Mouse (Mus musculus) midbrain, embryonic 13.5 days (tissue): Measurements from ENCODE around the gene Camk2b. TPM values are rescaled to one million over a fixed set of nuclear protein-coding genes. Genes with fewer than 3 reads are reported as not detected.
"Not testable (repeated sequence)": the region's sequence is repeated elsewhere in the genome, so short reads cannot be mapped to it uniquely, and the experiment has no call there.

Source experiments
- ATAC-seq: fragments of 200-750 bp; cut with Nextera tagmentation; 2 replicates; pipeline ENCODE4 v1.8.0; 2017; ENCODE audit warnings: mild to moderate bottlenecking, moderate TSS enrichment, moderate library complexity
- H3K27ac ChIP-seq: fragments of 300-500 bp; sonication (generic); 2 replicates; pipeline ENCODE4 v1.5.1; 2015; ENCODE audit warnings: inconsistent platforms, mild to moderate bottlenecking, moderate library complexity
- H3K27me3 ChIP-seq: fragments of 300-500 bp; sonication (generic); 2 replicates; pipeline ENCODE4 v1.6.1; 2015; ENCODE audit warnings: mild to moderate bottlenecking, inconsistent platforms
- H3K36me3 ChIP-seq: fragments of 300-500 bp; sonication (generic); 2 replicates; pipeline ENCODE4 v1.6.1; 2015; ENCODE audit warnings: mild to moderate bottlenecking, inconsistent platforms
- H3K4me1 ChIP-seq: fragments of 300-500 bp; sonication (generic); replicated peaks from 2 replicates; pipeline ENCODE4 v1.6.1; 2015; ENCODE audit warnings: inconsistent platforms
- H3K4me2 ChIP-seq: fragments of 300-500 bp; sonication (generic); replicated peaks from 2 replicates; pipeline ENCODE4 v1.6.1; 2015; ENCODE audit warnings: moderate library complexity, mild to moderate bottlenecking, inconsistent platforms
- H3K4me3 ChIP-seq: fragments of 300-500 bp; sonication (generic); replicated peaks from 2 replicates; pipeline ENCODE4 v1.5.1; 2015; ENCODE audit warnings: mild to moderate bottlenecking, inconsistent platforms
- H3K9ac ChIP-seq: fragments of 300-500 bp; sonication (generic); replicated peaks from 2 replicates; pipeline ENCODE4 v1.6.1; 2015; ENCODE audit warnings: mild to moderate bottlenecking, inconsistent platforms
- H3K9me3 ChIP-seq: fragments of 300-500 bp; sonication (generic); 2 replicates; pipeline ENCODE4 v1.6.1; 2016; ENCODE audit warnings: mild to moderate bottlenecking, inconsistent platforms
- WGBS: fragments of 180-500 bp; shearing (Covaris S2); methylation state at CpG from one replicate; pipeline ENCODE4 v1.1.7; 2015; 5-methylcytosine and 5-hydroxymethylcytosine counted together
- polyA plus RNA-seq: library from polyadenylated mRNA; unstranded; fragments of >200 nt; fragmentation: Nextera tagmentation; extraction: Ambion mirVana; gene quantifications from 2 replicates; pipeline ENCODE4 v1.2.1, GENCODE M21; 2015

The Camk2b gene
- polyA plus RNA-seq, 1 experiment from 2014 or later: 45.6 TPM

DNA sequence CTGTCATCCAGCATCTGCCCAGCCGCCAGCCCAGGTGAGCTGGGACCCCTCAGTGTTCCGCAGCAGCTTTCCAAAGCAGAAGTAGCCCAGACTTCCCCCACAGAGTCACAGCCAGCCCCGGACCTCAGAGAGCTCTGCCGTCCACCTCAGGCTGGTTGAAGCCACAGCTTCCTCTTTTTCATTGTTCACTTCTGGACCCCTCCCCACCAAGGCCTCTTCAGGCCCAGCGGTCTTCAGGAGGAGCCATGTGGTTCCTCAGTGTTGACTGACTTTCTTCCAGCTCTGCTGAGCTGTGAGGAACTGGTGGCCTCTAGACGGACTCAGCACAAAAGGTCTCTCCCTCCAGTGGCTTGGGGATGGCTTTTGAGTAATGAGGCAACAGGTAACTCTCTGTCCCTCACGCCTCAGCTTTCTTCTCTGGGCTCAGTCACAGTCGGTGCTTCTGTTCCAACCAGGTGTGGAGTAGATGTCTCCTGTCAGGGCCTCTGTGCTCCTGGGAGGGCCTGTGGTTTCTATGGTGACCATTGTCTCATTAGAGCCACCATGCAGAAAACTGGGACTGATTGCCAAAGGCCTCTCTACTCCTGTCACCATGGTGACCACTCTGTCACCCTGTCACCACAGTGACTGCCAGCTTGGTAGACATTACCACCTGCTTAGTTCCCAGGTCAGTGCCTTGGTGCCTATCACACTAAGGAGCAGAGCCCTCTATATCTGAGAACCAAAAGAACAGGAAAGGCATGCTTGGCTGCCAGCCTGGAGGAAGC, 116.4 kb downstream of the Camk2b start, which contains the start of gene Gck:
Gene Gck, minus strand, starts transcription at position 496 of the 767 bp plus-strand sequence.
- no peak within 1 kb of the TSS for H3K9ac ChIP-seq
- no peak within 1 kb of the TSS for H3K4me2 ChIP-seq
- no peaks in the 10 kb centered on the region for H3K27me3 ChIP-seq
- H3K4me3 ChIP-seq: no peak within 1 kb of the TSS
- H3K36me3 ChIP-seq: no peaks in the 10 kb centered on the region
- ATAC-seq: peak; percentile 50; the same call in 1 of the 2 replicates
- 57% methylated on average over 8 of the region's 8 CpGs for WGBS
- peaks cover 13% of the 10 kb centered on the region for H3K4me1 ChIP-seq
- no peaks in the 10 kb centered on the region for H3K9me3 ChIP-seq
- H3K27ac ChIP-seq: no peak within 1 kb of the TSS

DNA sequence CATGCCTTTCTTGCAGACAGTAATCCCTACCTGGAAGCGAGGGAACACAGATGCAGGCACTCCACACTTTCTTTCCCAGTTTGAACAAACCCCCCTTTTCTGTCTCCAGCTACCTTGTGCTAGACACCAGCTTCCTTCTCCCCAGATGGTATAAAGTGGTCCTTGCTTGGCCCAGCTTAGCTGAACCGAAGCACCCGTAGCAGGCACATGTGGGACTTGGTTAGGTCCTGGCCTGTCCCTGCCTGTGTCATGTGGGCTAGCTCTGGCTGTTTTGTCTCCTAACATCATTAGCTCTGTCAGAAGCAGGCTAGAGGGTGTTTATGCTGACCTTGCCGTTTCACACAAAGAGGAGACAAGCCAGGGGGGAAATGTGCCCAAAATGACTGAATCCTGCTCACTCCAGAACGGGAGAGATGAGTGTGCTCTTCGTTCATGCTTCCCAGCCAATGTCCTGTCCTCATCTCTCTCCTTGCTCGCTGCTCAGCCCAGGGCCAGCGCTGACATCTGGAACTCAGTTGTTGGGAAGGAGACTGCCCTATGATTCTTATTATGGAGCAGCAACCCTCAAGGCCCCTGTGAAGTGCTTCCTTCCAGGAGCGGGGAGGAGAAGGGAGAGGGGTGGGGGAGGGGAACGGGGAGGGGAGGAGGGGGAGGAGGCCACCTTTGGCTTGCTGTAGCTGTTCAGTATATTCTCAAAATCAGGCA, 117.5 kb downstream of the Camk2b start:
- Histone ChIP-seq H3K9ac (0 out of 2 replicates have a peak overlapping the region, but pooled peaks have one; percentile 32), H3K36me3 (no peaks in the 10 kb centered on the region), H3K4me1 (peaks cover 12% of the 10 kb centered on the region), H3K4me2 (no peak overlapping the region), H3K4me3 (no peak overlapping the region), H3K27ac (no peak overlapping the region), H3K27me3 (no peaks in the 10 kb centered on the region), H3K9me3 (no peaks in the 10 kb centered on the region)
- WGBS: 59% methylated on average over 10 of the region's 10 CpGs
- ATAC-seq: no peak

DNA sequence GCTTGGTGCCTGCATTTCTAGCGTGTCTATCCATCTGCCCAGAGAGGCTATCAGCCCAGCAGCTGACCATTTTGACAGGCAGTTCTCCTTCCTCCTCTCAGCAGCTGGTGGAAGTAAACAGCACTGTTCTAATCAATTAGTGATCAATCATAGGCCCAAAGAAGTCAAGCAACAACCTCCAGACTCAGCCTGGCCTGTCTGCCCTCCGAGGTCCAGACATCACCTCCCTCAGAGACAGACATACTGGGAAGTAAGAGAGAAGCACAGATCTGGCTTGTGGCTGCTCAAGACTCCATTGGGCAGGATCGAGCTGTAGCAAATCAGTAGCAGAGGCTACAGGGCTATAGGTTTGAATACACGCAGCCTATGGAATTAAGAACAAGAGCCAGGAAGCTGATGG, 118.4 kb downstream of the Camk2b start:
- no peak overlapping the region for H3K9ac ChIP-seq
- no peak overlapping the region for H3K4me2 ChIP-seq
- H3K9me3 ChIP-seq: no peaks in the 10 kb centered on the region
- H3K36me3 ChIP-seq: no peaks in the 10 kb centered on the region
- ATAC-seq: no peak
- peaks cover 12% of the 10 kb centered on the region for H3K4me1 ChIP-seq
- no peak overlapping the region for H3K27ac ChIP-seq
- WGBS: 85% methylated on average over 4 of the region's 4 CpGs
- no peak overlapping the region for H3K4me3 ChIP-seq
- H3K27me3 ChIP-seq: no peaks in the 10 kb centered on the region

DNA sequence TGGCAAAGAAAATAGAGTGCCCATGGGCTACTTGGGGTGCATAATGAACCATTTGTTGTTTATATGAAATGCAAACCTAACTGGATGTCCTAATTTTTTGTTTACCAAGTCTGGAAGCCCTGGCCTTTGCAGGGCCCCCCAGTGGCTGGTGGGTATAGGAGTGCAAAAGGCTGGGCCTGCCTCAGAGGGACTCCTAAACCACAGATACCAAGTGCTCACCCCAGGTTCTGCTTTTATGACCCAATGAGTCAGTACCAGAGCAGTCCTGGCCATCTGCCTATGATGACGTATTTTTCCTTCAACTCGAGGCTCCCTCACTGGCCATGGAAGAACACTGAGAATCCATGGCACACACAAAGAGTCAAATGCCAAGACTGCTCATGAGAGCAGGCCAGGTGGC, 121.1 kb downstream of the Camk2b start:
- H3K9ac ChIP-seq: no peak overlapping the region
- H3K4me1 ChIP-seq: peaks cover 10% of the 10 kb centered on the region
- no peaks in the 10 kb centered on the region for H3K36me3 ChIP-seq
- H3K9me3 ChIP-seq: no peaks in the 10 kb centered on the region
- H3K4me3 ChIP-seq: no peak overlapping the region
- 86% methylated on average over 2 of the region's 2 CpGs for WGBS
- H3K4me2 ChIP-seq: no peak overlapping the region
- H3K27ac ChIP-seq: no peak overlapping the region
- no peaks in the 10 kb centered on the region for H3K27me3 ChIP-seq
- no peak for ATAC-seq

DNA sequence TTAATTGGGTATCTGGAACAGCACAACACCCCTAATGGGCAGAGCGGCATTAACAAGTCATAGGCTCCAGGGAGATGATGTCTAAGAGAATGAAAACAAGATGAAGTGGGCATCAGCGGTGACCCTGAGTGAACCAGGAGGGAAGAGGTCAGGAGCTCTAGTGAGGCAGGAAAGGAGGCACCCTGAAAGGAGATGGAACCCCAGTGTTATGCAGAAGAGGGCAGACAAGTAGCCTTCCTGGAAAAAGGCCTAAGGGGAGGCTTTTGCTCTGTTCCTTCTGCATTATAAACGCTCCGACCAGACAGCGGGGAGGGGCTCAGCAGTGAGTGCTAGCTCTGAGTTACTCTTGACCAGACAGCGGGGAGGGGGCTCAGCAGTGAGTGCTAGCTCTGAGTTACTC, 123.2 kb downstream of the Camk2b start:
- Histone ChIP-seq H3K27ac (no peak overlapping the region), H3K4me1 (no peaks in the 10 kb centered on the region), H3K9ac (no peak overlapping the region), H3K9me3 (no peaks in the 10 kb centered on the region), H3K4me3 (no peak overlapping the region), H3K4me2 (no peak overlapping the region), H3K27me3 (no peaks in the 10 kb centered on the region), H3K36me3 (no peaks in the 10 kb centered on the region)
- WGBS: 66% methylated on average over 6 of the region's 6 CpGs
- ATAC-seq: no peak

DNA sequence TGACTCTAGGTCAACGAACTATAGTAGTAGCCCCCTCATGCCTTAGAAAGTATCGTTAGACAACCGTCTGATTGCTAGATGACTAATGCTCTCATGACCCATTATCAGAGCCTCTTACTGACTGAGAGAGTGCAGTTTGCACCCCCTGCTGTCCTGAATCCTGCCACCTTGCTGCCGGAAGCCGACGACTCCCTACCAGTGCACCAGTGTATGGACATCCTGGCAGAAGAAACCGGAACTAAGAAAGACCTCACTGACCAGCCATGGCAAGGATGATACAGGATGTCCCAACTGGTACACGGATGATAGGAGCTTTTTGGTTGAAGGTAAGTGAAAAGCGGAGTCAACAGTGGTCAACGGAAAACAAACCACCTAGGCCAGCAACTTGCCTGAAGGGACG, 131.6 kb downstream of the Camk2b start:
- H3K4me1 ChIP-seq, ATAC-seq, H3K9ac ChIP-seq, H3K4me3 ChIP-seq, H3K4me2 ChIP-seq, H3K9me3 ChIP-seq, H3K27ac ChIP-seq, H3K27me3 ChIP-seq, H3K36me3 ChIP-seq: not testable (repeated sequence)
- 96% methylated on average over 11 of the region's 11 CpGs for WGBS

DNA sequence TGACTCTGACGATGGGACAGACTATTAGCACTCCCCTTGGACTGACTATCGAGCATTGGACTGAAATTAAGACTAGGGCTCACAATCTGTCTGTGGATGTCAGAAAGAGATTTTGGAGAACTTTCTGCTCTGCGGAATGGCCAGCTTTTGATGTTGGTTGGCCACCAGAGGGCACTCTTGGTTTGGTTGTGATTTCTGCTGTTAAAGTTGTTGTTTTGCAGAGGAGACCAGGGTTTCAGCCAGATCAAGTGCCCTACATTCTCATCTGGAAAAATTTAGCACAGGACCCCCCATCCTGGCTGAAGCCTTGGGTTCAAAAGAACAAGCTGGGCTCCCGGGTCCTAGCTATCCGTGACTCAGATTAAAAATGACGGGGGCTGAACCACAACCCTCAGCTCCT, 134.2 kb downstream of the Camk2b start:
- not testable (repeated sequence) for H3K4me1 ChIP-seq, H3K27ac ChIP-seq, H3K4me2 ChIP-seq, H3K9me3 ChIP-seq, ATAC-seq, H3K36me3 ChIP-seq, H3K4me3 ChIP-seq, H3K9ac ChIP-seq, H3K27me3 ChIP-seq
- WGBS: 83% methylated on average over 6 of the region's 6 CpGs

DNA sequence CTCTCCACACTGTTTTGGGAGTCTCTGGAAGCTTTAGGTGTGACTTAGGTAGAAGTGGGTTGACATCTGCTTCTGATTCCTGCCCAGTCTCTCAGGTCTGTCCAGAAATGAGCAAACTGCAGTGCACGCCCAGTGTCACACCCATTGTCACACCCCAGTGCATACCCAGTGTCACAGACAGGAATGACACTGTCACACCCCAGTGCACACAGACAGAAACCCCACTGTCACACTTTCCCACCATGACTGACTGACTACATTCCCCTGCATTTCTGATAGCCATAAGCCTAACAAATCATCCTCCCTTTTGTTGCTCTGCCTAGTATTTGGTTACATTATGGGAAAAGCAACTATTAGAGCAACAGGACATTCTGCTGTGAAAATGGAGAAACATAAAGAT, 135.6 kb downstream of the Camk2b start:
- Histone ChIP-seq H3K27me3 (no peaks in the 10 kb centered on the region), H3K4me3 (no peak overlapping the region), H3K4me1 (no peaks in the 10 kb centered on the region), H3K9me3 (no peaks in the 10 kb centered on the region), H3K36me3 (no peaks in the 10 kb centered on the region), H3K27ac (no peak overlapping the region), H3K4me2 (no peak overlapping the region), H3K9ac (no peak overlapping the region)
- 62% methylated on average over 1 of the region's 1 CpGs for WGBS
- no peak for ATAC-seq

DNA sequence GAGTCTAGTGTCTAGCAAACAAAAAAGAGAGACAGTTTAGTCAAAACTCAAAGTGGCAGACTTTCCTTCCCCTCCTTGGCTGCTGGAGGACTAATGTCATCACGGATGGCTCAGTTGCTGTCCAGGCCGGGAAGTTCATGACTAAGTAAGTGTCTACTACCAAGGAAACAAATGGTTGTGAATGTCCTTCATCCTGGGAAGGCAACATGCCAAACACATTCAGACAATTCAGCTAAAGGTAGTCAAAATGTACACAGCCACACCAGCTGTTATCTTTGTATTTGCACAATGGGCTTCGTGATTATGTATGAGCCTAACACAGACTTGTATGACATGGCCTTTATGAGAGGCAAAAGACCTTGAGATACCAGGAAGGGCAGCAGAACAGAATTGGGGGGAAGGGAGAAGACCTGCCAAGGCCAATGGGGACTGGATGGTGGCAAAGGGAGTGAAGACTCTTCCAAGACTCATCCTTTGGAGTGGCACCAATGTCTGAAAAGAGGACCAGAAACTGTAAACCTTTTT, 139.4 kb downstream of the Camk2b start:
- ATAC-seq: no peak
- H3K9me3 ChIP-seq: no peaks in the 10 kb centered on the region
- 93% methylated on average over 3 of the region's 3 CpGs for WGBS
- H3K36me3 ChIP-seq: no peaks in the 10 kb centered on the region
- H3K4me1 ChIP-seq: no peaks in the 10 kb centered on the region
- H3K27ac ChIP-seq: no peak overlapping the region
- no peak overlapping the region for H3K4me3 ChIP-seq
- no peaks in the 10 kb centered on the region for H3K27me3 ChIP-seq
- H3K9ac ChIP-seq: no peak overlapping the region
- H3K4me2 ChIP-seq: no peak overlapping the region

DNA sequence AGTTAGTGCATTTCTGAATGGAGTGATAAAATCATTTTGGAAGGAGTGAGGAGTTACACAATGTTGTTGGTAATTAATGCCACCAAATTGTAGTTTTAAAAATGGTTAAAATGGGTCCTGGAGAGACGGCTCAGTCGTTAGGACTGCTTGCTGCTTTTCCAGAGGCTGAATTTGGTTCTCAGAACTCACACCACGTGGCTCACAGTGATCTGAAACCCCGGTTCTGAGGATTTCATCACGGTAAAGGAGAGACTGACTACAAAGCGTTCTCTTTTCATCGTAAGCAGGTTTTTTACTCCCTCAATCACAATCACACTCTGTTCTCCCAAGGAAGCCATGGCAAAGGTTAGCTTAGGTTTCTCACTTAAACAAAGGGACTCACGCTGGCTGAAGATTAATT, 141.5 kb downstream of the Camk2b start:
- Histone ChIP-seq H3K4me2 (no peak overlapping the region), H3K9ac (no peak overlapping the region), H3K27ac (no peak overlapping the region), H3K9me3 (no peaks in the 10 kb centered on the region), H3K36me3 (no peaks in the 10 kb centered on the region), H3K4me3 (no peak overlapping the region), H3K27me3 (no peaks in the 10 kb centered on the region), H3K4me1 (no peaks in the 10 kb centered on the region)
- no peak for ATAC-seq
- WGBS: 64% methylated on average over 8 of the region's 8 CpGs

DNA sequence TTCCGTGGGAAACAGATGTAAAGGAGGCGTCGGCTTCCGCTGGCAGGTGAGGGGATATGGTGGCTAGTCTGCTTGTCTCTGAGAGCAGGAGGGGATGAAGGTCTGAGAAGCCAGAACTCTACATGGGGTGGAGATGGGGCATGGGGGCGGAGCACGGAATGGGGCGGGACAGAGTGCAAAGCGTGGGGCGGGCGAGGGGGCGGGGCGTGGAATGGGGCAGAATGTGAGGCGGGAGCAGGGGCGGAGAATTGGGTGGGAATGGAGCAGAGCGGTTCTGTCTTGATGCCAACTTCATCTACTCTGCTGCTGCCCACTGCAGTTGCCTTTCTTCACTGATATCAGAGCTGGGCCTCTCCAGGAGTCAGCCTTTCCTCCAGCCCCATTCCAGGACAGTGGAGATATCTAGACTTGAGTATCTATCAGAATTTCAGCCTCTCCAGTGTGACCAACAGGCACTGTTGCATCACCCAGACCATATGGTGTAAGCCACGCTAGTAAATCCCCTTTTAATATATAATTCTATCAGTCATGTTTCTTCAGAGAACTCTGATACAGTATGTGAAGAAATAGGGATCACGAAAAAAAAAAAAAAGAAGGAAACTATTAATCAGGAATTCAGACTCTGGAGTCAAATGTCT, 145.7 kb downstream of the Camk2b start:
- H3K4me3 ChIP-seq: no peak overlapping the region
- H3K9me3 ChIP-seq: no peaks in the 10 kb centered on the region
- no peak overlapping the region for H3K9ac ChIP-seq
- no peaks in the 10 kb centered on the region for H3K4me1 ChIP-seq
- no peak overlapping the region for H3K27ac ChIP-seq
- 31% methylated on average over 17 of the region's 17 CpGs for WGBS
- no peak for ATAC-seq
- H3K36me3 ChIP-seq: no peaks in the 10 kb centered on the region
- no peaks in the 10 kb centered on the region for H3K27me3 ChIP-seq
- H3K4me2 ChIP-seq: no peak overlapping the region
